Mouse (Mus musculus): ENCODE data around the gene Fhit. TPM values are rescaled to one million over a fixed set of nuclear protein-coding genes. Genes with fewer than 3 reads are reported as not detected.

Fhit gene
- polyA plus RNA-seq, 1 experiment from 2014 or later, result 6.9 TPM

DNA sequence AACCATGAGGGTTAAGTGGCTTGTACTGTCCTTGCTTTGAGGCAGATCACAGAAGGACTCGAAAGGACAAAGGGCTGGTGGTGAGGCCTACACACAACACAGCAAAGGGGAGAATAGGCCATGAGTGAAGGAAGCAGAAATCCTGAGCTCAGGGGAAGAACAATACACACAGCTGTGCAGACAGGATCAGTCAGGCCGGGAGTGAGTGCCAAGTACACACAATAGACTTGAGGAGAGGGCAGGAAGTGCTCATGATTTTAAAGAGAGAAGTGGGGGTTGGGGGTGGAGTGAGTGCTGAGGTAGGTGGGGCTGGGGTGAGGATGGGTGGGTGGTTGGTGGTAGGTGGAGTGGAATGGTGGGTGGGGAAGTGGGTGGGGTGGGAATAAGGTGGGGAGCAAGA is 635.0 kb downstream of the Fhit start:
- no peaks in the 10 kb centered on the region for H3K9me3 ChIP-seq (ENCODE audit: control insufficient read depth, low read length)
- H3K9ac ChIP-seq (replicated peaks; ENCODE audit: low read depth, low read length), result no peak overlapping the region
- WGBS, result 25% methylated on average over 2 of the region's 2 CpGs
- H3K27me3 ChIP-seq (ENCODE audit: control insufficient read depth, insufficient read depth, low read length), result no peaks in the 10 kb centered on the region
- no peak overlapping the region for H3K4me3 ChIP-seq (ENCODE audit: low read depth, low read length)
- H3K4me1 ChIP-seq (ENCODE audit: control insufficient read depth, insufficient read depth, low read length), result no peaks in the 10 kb centered on the region
- no peak overlapping the region for H3K27ac ChIP-seq (ENCODE audit: low read depth, low read length)
- ATAC-seq (ENCODE audit: low read depth), result no peak
- H3K4me2 ChIP-seq (ENCODE audit: low read depth, low read length), result no peak overlapping the region
- H3K36me3 ChIP-seq (ENCODE audit: control insufficient read depth, insufficient read depth, low read length), result no peaks in the 10 kb centered on the region

GRCm38 (mm10) chr14:10525786-10526185 is 636.0 kb downstream of the Fhit start:
- no peaks in the 10 kb centered on the region for H3K36me3 ChIP-seq (ENCODE audit: control insufficient read depth, insufficient read depth, low read length)

DNA sequence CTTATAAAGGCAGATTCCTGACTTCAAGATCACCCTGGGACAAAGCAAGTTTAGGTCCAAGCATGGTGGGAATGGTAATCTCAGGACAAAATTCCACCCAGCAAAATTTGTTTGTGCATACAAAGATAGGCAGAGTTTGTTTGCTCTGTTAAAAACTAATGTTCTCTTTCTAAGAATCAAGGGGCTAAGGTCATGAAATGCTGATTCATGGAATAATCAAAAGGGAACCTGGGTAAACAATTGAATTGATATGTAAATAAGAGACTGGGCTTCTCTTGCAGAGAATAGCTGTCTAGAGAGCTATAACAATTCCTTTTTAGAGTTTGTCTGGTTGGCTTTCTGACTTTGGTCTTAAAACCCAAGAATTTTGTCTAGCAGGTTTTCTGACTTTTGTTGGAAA is 647.8 kb downstream of the Fhit start:
- Histone ChIP-seq H3K4me3 (ENCODE audit: low read depth, low read length) (no peak overlapping the region), H3K27me3 (ENCODE audit: control insufficient read depth, insufficient read depth, low read length) (no peaks in the 10 kb centered on the region), H3K4me2 (ENCODE audit: low read depth, low read length) (no peak overlapping the region), H3K36me3 (ENCODE audit: control insufficient read depth, insufficient read depth, low read length) (no peaks in the 10 kb centered on the region), H3K27ac (ENCODE audit: low read depth, low read length) (no peak overlapping the region), H3K9me3 (ENCODE audit: control insufficient read depth, low read length) (no peaks in the 10 kb centered on the region), H3K9ac (replicated peaks; ENCODE audit: low read depth, low read length) (no peak overlapping the region), H3K4me1 (ENCODE audit: control insufficient read depth, insufficient read depth, low read length) (no peaks in the 10 kb centered on the region)
- ATAC-seq (ENCODE audit: low read depth), result no peak

More at GRCm38 (mm10) chr14:10525786-10526185, 636.0 kb downstream of the Fhit start:
- ATAC-seq (ENCODE audit: low read depth), result no peak
- no peak overlapping the region for H3K9ac ChIP-seq (replicated peaks; ENCODE audit: low read depth, low read length)
- H3K4me1 ChIP-seq (ENCODE audit: control insufficient read depth, insufficient read depth, low read length), result no peaks in the 10 kb centered on the region
- no peaks in the 10 kb centered on the region for H3K9me3 ChIP-seq (ENCODE audit: control insufficient read depth, low read length)
- no peak overlapping the region for H3K4me2 ChIP-seq (ENCODE audit: low read depth, low read length)
- WGBS, result 90% methylated on average over 4 of the region's 4 CpGs
- no peaks in the 10 kb centered on the region for H3K27me3 ChIP-seq (ENCODE audit: control insufficient read depth, insufficient read depth, low read length)
- H3K27ac ChIP-seq (ENCODE audit: low read depth, low read length), result no peak overlapping the region
- no peak overlapping the region for H3K4me3 ChIP-seq (ENCODE audit: low read depth, low read length)

DNA sequence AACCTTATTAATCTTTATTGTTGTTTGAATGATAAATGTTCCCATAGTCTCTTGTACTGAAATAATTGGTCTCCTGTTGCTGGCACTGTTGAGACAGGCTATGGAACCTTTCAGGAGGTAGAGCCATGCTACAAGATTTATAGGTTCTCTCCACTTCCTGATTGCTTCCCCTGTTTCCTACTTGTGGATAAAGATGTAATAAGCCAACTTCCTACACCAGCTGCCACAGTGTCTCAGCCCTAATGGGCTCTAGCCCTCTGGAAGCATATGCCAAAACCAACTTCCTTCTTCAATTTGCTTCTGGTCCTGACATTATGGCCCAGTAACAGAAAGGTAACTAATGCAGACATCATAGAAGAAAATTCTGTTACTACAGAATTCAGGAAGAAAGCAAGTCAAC is 652.6 kb downstream of the Fhit start:
- H3K4me2 ChIP-seq (ENCODE audit: low read depth, low read length), result no peak overlapping the region
- no peaks in the 10 kb centered on the region for H3K36me3 ChIP-seq (ENCODE audit: control insufficient read depth, insufficient read depth, low read length)
- no peak overlapping the region for H3K27ac ChIP-seq (ENCODE audit: low read depth, low read length)
- H3K9ac ChIP-seq (replicated peaks; ENCODE audit: low read depth, low read length), result no peak overlapping the region
- H3K27me3 ChIP-seq (ENCODE audit: control insufficient read depth, insufficient read depth, low read length), result no peaks in the 10 kb centered on the region
- no peaks in the 10 kb centered on the region for H3K4me1 ChIP-seq (ENCODE audit: control insufficient read depth, insufficient read depth, low read length)
- no peak for ATAC-seq (ENCODE audit: low read depth)
- H3K4me3 ChIP-seq (ENCODE audit: low read depth, low read length), result no peak overlapping the region
- no peaks in the 10 kb centered on the region for H3K9me3 ChIP-seq (ENCODE audit: control insufficient read depth, low read length)

DNA sequence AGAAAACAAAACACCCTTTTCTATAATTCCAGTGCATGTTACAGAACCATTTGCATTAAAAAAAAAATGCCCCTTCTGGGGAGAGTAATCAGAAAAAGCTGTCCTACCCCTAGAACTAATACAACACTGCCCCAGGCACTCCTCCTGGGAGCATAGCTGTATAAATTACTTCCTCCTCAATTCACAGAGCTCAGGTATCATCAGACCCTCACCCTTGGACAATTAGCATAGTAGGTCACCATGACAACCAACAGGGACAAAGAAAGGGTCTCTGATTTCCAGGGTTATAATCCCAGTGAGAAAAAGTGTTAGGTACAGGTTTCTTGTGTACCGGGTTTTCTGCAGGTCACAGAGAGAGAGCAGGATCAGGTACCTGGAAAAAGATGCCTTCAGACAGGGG is 654.3 kb downstream of the Fhit start:
- ATAC-seq (ENCODE audit: low read depth), result no peak
- 31% methylated on average over 1 of the region's 1 CpGs for WGBS

DNA sequence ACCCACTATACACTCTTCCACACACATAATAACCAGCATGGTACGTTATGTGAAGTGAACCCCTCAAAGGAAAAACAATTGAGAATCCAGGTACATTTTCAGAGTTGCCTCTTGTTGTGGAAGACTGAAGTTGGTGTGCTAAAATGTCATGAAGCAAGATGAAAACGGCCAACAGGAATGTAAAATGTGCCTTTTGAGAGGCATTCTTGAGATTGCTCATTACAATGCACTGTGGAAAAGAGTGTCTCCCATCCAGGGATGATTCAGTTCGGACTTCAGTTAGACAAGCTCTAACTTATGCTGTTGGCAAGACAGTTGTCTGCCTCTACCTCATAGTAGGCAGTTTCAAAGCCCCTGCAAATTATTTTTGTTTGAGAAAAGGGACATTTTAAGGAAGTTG is 676.0 kb downstream of the Fhit start:
- no peaks in the 10 kb centered on the region for H3K4me1 ChIP-seq (ENCODE audit: control insufficient read depth, insufficient read depth, low read length)
- H3K9me3 ChIP-seq (ENCODE audit: control insufficient read depth, low read length), result no peaks in the 10 kb centered on the region
- no peak overlapping the region for H3K9ac ChIP-seq (replicated peaks; ENCODE audit: low read depth, low read length)
- no peak overlapping the region for H3K4me2 ChIP-seq (ENCODE audit: low read depth, low read length)
- no peak overlapping the region for H3K4me3 ChIP-seq (ENCODE audit: low read depth, low read length)
- no peaks in the 10 kb centered on the region for H3K36me3 ChIP-seq (ENCODE audit: control insufficient read depth, insufficient read depth, low read length)
- H3K27ac ChIP-seq (ENCODE audit: low read depth, low read length), result no peak overlapping the region
- 78% methylated on average over 3 of the region's 3 CpGs for WGBS
- H3K27me3 ChIP-seq (ENCODE audit: control insufficient read depth, insufficient read depth, low read length), result no peaks in the 10 kb centered on the region
- ATAC-seq (ENCODE audit: low read depth), result no peak

More for the DNA sequence above, 654.3 kb downstream of the Fhit start:
- H3K9me3 ChIP-seq (ENCODE audit: control insufficient read depth, low read length), result no peaks in the 10 kb centered on the region
- H3K4me1 ChIP-seq (ENCODE audit: control insufficient read depth, insufficient read depth, low read length), result no peaks in the 10 kb centered on the region
- H3K4me2 ChIP-seq (ENCODE audit: low read depth, low read length), result no peak overlapping the region
- H3K36me3 ChIP-seq (ENCODE audit: control insufficient read depth, insufficient read depth, low read length), result no peaks in the 10 kb centered on the region
- no peaks in the 10 kb centered on the region for H3K27me3 ChIP-seq (ENCODE audit: control insufficient read depth, insufficient read depth, low read length)
- no peak overlapping the region for H3K9ac ChIP-seq (replicated peaks; ENCODE audit: low read depth, low read length)
- no peak overlapping the region for H3K27ac ChIP-seq (ENCODE audit: low read depth, low read length)
- no peak overlapping the region for H3K4me3 ChIP-seq (ENCODE audit: low read depth, low read length)

DNA sequence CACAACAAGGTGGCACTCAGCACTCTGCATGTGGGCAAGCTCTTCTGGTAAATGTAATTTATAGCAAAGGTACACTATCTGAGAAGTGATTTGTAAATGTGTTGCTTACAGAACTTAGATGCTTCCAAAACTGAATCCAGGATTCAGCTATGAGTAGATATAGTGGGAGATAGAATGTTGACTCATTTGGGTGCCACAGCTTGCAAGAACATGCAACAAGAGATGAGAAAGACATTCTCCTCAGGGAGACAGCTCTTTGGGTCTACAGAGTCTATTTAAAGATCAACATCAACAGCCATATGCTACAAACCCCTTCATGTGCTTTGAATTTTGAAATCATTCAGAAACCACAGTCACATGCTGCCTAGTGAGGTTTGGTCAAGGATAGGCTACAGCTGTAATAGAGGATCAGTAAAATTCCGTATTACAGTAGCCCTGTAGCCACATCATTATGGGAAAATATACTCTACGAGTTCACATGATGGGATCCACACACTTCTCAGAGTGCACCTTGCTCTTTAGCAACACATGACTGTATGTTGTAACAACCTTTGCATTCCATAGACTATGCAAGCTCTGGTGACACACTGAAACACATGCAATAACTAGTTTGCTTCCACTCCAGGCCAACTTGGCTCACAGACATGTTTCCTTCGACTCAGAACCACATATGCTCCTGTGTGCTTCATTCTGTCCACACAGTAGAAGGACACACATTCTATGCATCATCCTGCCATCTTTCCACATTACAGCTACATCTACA is 678.8 kb downstream of the Fhit start:
- 92% methylated on average over 3 of the region's 3 CpGs for WGBS
- no peak overlapping the region for H3K4me2 ChIP-seq (ENCODE audit: low read depth, low read length)
- no peaks in the 10 kb centered on the region for H3K36me3 ChIP-seq (ENCODE audit: control insufficient read depth, insufficient read depth, low read length)
- H3K9me3 ChIP-seq (ENCODE audit: control insufficient read depth, low read length), result no peaks in the 10 kb centered on the region
- H3K4me1 ChIP-seq (ENCODE audit: control insufficient read depth, insufficient read depth, low read length), result no peaks in the 10 kb centered on the region
- H3K9ac ChIP-seq (replicated peaks; ENCODE audit: low read depth, low read length), result no peak overlapping the region
- H3K4me3 ChIP-seq (ENCODE audit: low read depth, low read length), result no peak overlapping the region
- no peak for ATAC-seq (ENCODE audit: low read depth)
- H3K27ac ChIP-seq (ENCODE audit: low read depth, low read length), result no peak overlapping the region
- no peaks in the 10 kb centered on the region for H3K27me3 ChIP-seq (ENCODE audit: control insufficient read depth, insufficient read depth, low read length)

DNA sequence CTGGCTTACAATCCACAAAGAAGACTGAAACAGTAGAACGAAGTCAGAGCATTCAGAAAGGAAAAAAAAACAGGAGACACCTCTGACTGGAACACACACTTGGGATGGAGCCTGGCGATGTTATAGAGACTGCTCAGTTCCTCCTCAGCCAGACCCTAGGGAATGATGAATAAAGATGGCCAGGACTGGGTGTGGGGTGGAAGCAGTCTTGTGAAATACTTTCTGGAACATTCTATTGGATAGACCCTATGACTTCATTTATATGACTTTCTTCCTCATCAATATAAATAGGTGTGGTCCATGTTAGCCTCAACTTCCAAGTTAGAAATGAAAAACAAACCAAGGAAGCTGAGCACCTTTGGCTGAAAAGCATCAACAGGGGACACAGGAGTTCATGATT is 680.5 kb downstream of the Fhit start:
- no peaks in the 10 kb centered on the region for H3K4me1 ChIP-seq (ENCODE audit: control insufficient read depth, insufficient read depth, low read length)
- no peak overlapping the region for H3K4me2 ChIP-seq (ENCODE audit: low read depth, low read length)
- H3K4me3 ChIP-seq (ENCODE audit: low read depth, low read length), result no peak overlapping the region
- ATAC-seq (ENCODE audit: low read depth), result no peak
- H3K9ac ChIP-seq (replicated peaks; ENCODE audit: low read depth, low read length), result no peak overlapping the region
- H3K27ac ChIP-seq (ENCODE audit: low read depth, low read length), result no peak overlapping the region
- H3K27me3 ChIP-seq (ENCODE audit: control insufficient read depth, insufficient read depth, low read length), result no peaks in the 10 kb centered on the region
- 82% methylated on average over 2 of the region's 2 CpGs for WGBS
- no peaks in the 10 kb centered on the region; the same call in 1 of the 2 replicates for H3K9me3 ChIP-seq (ENCODE audit: control insufficient read depth, low read length)
- no peaks in the 10 kb centered on the region for H3K36me3 ChIP-seq (ENCODE audit: control insufficient read depth, insufficient read depth, low read length)

DNA sequence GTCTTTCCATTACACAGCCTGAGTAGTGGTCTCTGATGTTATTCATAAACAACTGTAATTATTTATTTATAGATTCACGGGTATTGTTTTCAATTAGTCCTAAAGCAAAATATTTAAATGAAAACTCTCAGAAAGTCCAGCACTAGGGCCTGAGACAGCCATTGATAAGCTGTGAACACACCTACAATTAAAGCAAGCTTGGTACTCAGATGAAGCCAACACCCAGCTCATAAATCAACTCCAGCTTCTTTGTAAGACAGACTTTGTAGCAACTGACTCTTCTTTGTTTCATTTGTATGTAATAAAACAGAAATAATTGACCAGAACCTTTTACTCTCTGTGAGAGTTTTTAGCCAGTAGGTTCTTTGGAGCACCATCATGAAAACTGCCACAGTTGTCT is 681.2 kb downstream of the Fhit start:
- Histone ChIP-seq H3K9me3 (ENCODE audit: control insufficient read depth, low read length) (no peaks in the 10 kb centered on the region; the same call in 1 of the 2 replicates), H3K27ac (ENCODE audit: low read depth, low read length) (no peak overlapping the region), H3K4me3 (ENCODE audit: low read depth, low read length) (no peak overlapping the region), H3K4me1 (ENCODE audit: control insufficient read depth, insufficient read depth, low read length) (no peaks in the 10 kb centered on the region), H3K27me3 (ENCODE audit: control insufficient read depth, insufficient read depth, low read length) (no peaks in the 10 kb centered on the region), H3K9ac (replicated peaks; ENCODE audit: low read depth, low read length) (no peak overlapping the region), H3K4me2 (ENCODE audit: low read depth, low read length) (no peak overlapping the region), H3K36me3 (ENCODE audit: control insufficient read depth, insufficient read depth, low read length) (no peaks in the 10 kb centered on the region)
- no peak for ATAC-seq (ENCODE audit: low read depth)
- 80% methylated on average over 1 of the region's 1 CpGs for WGBS
